Mouse (Mus musculus) C2C12 (cell line): ENCODE measurements at regions not wholly inside any gene's neighbourhood (a gene's known extent, or its start where the extent isn't known, plus 50 kb on each side); places are given as distances from the start of the nearest gene placed in this dataset.

ENCODE experiments used
- H3K27me3 ChIP-seq: one replicate; pipeline ENCODE4 v1.6.1; 2011; ENCODE audit not compliant: control insufficient read depth, insufficient read depth, insufficient read length
- H3K36me3 ChIP-seq: one replicate; pipeline ENCODE4 v1.6.1; 2011; ENCODE audit not compliant: control insufficient read depth, insufficient read depth
- H3K4me3 ChIP-seq: one replicate; pipeline ENCODE4 v1.5.1; 2011; ENCODE audit warnings: mild to moderate bottlenecking, control low read depth; ENCODE audit not compliant: poor library complexity, insufficient read depth, severe bottlenecking
- H3K79me2 ChIP-seq: one replicate; pipeline ENCODE4 v1.6.1; 2011; ENCODE audit not compliant: control insufficient read depth, insufficient read depth
- H3K79me3 ChIP-seq: one replicate; pipeline ENCODE4 v1.6.1; 2011; ENCODE audit warnings: low read depth, control low read depth
- H3ac ChIP-seq: one replicate; pipeline ENCODE3; 2011; ENCODE audit warnings: low read depth; ENCODE audit not compliant: control insufficient read depth, insufficient read length
- CEBPB ChIP-seq: IDR thresholded peaks from one replicate; pipeline ENCODE4 v1.6.1; 2011; ENCODE audit warnings: low read depth, mild to moderate bottlenecking, control low read depth, moderate library complexity
- CTCF ChIP-seq: IDR thresholded peaks from one replicate; pipeline ENCODE4 v1.5.1; 2011; ENCODE audit not compliant: control insufficient read depth, insufficient read depth, insufficient read length
- FOSL1 ChIP-seq: IDR thresholded peaks from one replicate; pipeline ENCODE4 v1.8.0; 2011; ENCODE audit warnings: mild to moderate bottlenecking, low read length; ENCODE audit not compliant: poor library complexity, insufficient read depth, severe bottlenecking
- MAX ChIP-seq: IDR thresholded peaks from one replicate; pipeline ENCODE4 v1.6.1; 2011; ENCODE audit warnings: mild to moderate bottlenecking, control low read depth
- MYOD1 ChIP-seq: IDR thresholded peaks from one replicate; pipeline ENCODE4 v1.6.1; 2011; ENCODE audit warnings: low read depth; ENCODE audit not compliant: control insufficient read depth, insufficient read length
- MYOG ChIP-seq: IDR thresholded peaks from one replicate; pipeline ENCODE4 v1.6.1; 2011; ENCODE audit not compliant: control insufficient read depth, insufficient read length; ENCODE audit errors: extremely low read depth
- USF1 ChIP-seq: IDR thresholded peaks from one replicate; pipeline ENCODE4 v1.6.1; 2011; ENCODE audit warnings: low read depth, mild to moderate bottlenecking, control low read depth, moderate library complexity

- no peak overlapping the region for H3K4me3 ChIP-seq
- no peaks in the 10 kb centered on the region for H3K79me2 ChIP-seq
- no peaks in the 10 kb centered on the region for H3K79me3 ChIP-seq
- no peaks in the 10 kb centered on the region for H3K36me3 ChIP-seq
- peaks cover 16% of the 10 kb centered on the region for H3K27me3 ChIP-seq
- TF ChIP-seq USF1 (no peak), MYOD1 (no peak), CEBPB (no peak), FOSL1 (no peak), MAX (no peak), MYOG (no peak), CTCF (no peak)
- H3ac ChIP-seq: no peak overlapping the region
Observed at GRCm38 (mm10) chr5:111944972-111945285, 211.2 kb downstream of the Gm26897 start.

GRCm38 (mm10) chr5:111946281-111946680 is 212.6 kb downstream of the Gm26897 start:
- TF ChIP-seq FOSL1: no peak
- TF ChIP-seq CEBPB: no peak
- no peak for TF ChIP-seq CTCF
- no peak for TF ChIP-seq MYOG
- TF ChIP-seq USF1: no peak
- TF ChIP-seq MYOD1: no peak
- TF ChIP-seq MAX: no peak
- H3K79me2 ChIP-seq: no peaks in the 10 kb centered on the region
- H3ac ChIP-seq: no peak overlapping the region
- no peaks in the 10 kb centered on the region for H3K79me3 ChIP-seq
- no peak overlapping the region for H3K4me3 ChIP-seq
- H3K36me3 ChIP-seq: no peaks in the 10 kb centered on the region
- peaks cover 16% of the 10 kb centered on the region for H3K27me3 ChIP-seq

DNA sequence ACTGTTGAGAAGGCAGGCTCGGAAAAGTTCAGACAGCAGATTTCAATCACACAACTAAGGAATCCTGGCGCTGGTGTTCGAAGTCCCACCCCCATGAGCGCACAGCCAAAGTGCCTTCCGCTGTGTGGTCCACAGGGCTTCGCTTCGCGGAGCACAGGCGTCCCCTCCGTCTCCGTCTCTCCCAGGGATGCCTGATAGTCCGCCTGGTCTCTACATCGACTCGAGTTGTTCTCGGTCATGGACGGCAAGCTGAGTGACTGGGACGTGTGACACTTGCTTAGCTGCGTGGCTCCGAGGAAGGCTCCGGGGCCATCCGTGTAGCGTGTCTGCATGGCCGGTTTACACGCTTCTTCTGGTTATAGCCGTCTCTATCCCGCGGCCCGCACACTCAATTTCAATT is 224.0 kb downstream of the Gm26897 start:
- H3K4me3 ChIP-seq: no peak overlapping the region
- TF ChIP-seq CTCF (no peak), MYOG (no peak), FOSL1 (no peak), MAX (no peak), MYOD1 (no peak), USF1 (no peak), CEBPB (no peak)
- H3K36me3 ChIP-seq: no peaks in the 10 kb centered on the region
- H3ac ChIP-seq: no peak overlapping the region
- H3K79me3 ChIP-seq: no peaks in the 10 kb centered on the region
- peaks cover 29% of the 10 kb centered on the region for H3K27me3 ChIP-seq
- no peaks in the 10 kb centered on the region for H3K79me2 ChIP-seq

GRCm38 (mm10) chr5:111958226-111958625 is 224.5 kb downstream of the Gm26897 start:
- Histone ChIP-seq H3K4me3 (no peak overlapping the region), H3ac (no peak overlapping the region), H3K79me3 (no peaks in the 10 kb centered on the region), H3K36me3 (no peaks in the 10 kb centered on the region), H3K79me2 (no peaks in the 10 kb centered on the region), H3K27me3 (peaks cover 29% of the 10 kb centered on the region)
- TF ChIP-seq MYOD1 (no peak), CEBPB (no peak), FOSL1 (no peak), MYOG (no peak), MAX (no peak), USF1 (no peak), CTCF (no peak)

DNA sequence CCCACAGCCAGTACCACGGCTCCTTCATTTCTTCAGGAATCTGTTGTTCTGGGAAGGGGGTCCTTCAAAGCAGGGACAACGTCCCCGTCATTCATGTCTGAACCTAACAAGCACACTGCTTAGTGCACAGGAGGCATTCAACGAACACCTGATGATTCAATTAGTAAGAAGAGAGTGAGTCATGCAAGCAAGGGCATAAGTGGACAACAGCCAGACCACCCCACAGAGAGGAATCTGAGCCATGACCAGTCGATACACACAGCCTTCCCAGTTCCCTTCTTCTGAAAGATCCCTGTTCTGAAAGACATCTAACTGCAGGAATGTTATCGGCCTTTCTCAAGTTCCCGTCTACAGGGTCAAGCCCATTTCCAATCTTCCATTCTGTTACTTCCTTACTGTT is 231.6 kb downstream of the Gm26897 start:
- H3K79me3 ChIP-seq: no peaks in the 10 kb centered on the region
- H3K27me3 ChIP-seq: peaks cover 3% of the 10 kb centered on the region
- no peak overlapping the region for H3K4me3 ChIP-seq
- TF ChIP-seq MYOD1 (no peak), FOSL1 (no peak), MAX (no peak), MYOG (no peak), CEBPB (no peak), USF1 (no peak), CTCF (no peak)
- no peak overlapping the region for H3ac ChIP-seq
- H3K36me3 ChIP-seq: no peaks in the 10 kb centered on the region
- no peaks in the 10 kb centered on the region for H3K79me2 ChIP-seq

DNA sequence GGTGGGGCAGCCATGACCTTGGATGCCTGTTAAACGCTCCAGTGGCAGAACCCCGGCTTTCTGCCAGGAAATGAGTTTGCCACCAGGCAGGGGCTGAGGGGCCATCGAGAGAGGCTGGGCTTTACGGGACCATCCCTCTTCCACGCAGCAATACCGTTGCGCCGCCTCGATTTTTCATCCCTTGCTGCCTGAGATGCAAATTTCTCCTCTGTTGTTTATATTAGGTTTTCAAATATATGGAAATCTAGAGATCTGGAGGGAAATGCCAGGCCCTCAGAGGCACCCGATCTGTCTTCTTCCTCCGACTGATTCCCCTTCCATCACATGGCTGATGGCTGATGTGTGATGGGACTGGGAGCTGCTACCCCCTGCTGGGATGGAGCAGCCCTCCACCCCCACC is 234.4 kb downstream of the Gm26897 start:
- TF ChIP-seq CEBPB (no peak), MYOD1 (no peak), CTCF (no peak), USF1 (no peak), MAX (no peak), MYOG (no peak), FOSL1 (no peak)

More for the DNA sequence above, 234.4 kb downstream of the Gm26897 start:
- Histone ChIP-seq H3K79me2 (no peaks in the 10 kb centered on the region), H3K27me3 (peaks cover 4% of the 10 kb centered on the region), H3K4me3 (no peak overlapping the region), H3ac (no peak overlapping the region), H3K79me3 (no peaks in the 10 kb centered on the region), H3K36me3 (no peaks in the 10 kb centered on the region)
